Mouse (Mus musculus) lung, embryonic 16.5 days (tissue): ENCODE results near the gene Rnf216. TPM values are rescaled to one million over a fixed set of nuclear protein-coding genes. Genes with fewer than 3 reads are reported as not detected.

Experiments used
- ATAC-seq: fragments of 200-750 bp; cut with Nextera tagmentation; 2 replicates; pipeline ENCODE4 v1.8.0; 2017; ENCODE audit warnings: low read depth, mild to moderate bottlenecking, moderate library complexity
- H3K27ac ChIP-seq: fragments of 300-500 bp; sonication (generic); 2 replicates; pipeline ENCODE4 v1.5.1; 2014; ENCODE audit warnings: mild to moderate bottlenecking, control low read depth, low read length
- H3K27me3 ChIP-seq: fragments of 300-500 bp; sonication (generic); 2 replicates; pipeline ENCODE4 v1.6.1; 2014; ENCODE audit warnings: low read depth, low read length, mixed read lengths; ENCODE audit not compliant: control insufficient read depth, insufficient read depth
- H3K36me3 ChIP-seq: fragments of 300-500 bp; sonication (generic); 2 replicates; pipeline ENCODE4 v1.6.1; 2014; ENCODE audit warnings: low read length; ENCODE audit not compliant: control insufficient read depth, insufficient read depth
- H3K4me1 ChIP-seq: fragments of 300-500 bp; sonication (generic); replicated peaks from 2 replicates; pipeline ENCODE4 v1.6.1; 2014; ENCODE audit warnings: low read length, mixed read lengths; ENCODE audit not compliant: control insufficient read depth, insufficient read depth
- H3K4me2 ChIP-seq: fragments of 300-500 bp; sonication (generic); 2 replicates; pipeline ENCODE4 v1.6.1; 2014; ENCODE audit warnings: low read depth, low read length, control low read depth
- H3K4me3 ChIP-seq: fragments of 300-500 bp; sonication (generic); 2 replicates; pipeline ENCODE4 v1.5.1; 2014; ENCODE audit warnings: mild to moderate bottlenecking, low read length, control low read depth
- H3K9ac ChIP-seq: fragments of 300-500 bp; sonication (generic); 2 replicates; pipeline ENCODE4 v1.6.1; 2014; ENCODE audit warnings: low read length, control low read depth
- H3K9me3 ChIP-seq: fragments of 300-500 bp; sonication (generic); 2 replicates; pipeline ENCODE4 v1.6.1; 2016; ENCODE audit warnings: low read length; ENCODE audit not compliant: control insufficient read depth
- WGBS: fragments of 180-500 bp; shearing (Covaris S2); extraction: QIAGEN DNeasy Blood & Tissue Kit; methylation state at CpG from one replicate; pipeline ENCODE4 v1.1.7; 2014; 5-methylcytosine and 5-hydroxymethylcytosine counted together
- polyA plus RNA-seq: library from polyadenylated mRNA; unstranded; fragments of >200 nt; fragmentation: Nextera tagmentation; extraction: Ambion mirVana; gene quantifications from 2 replicates; pipeline ENCODE4 v1.2.1, GENCODE M21; 2015

Rnf216 gene
- polyA plus RNA-seq, 1 experiment from 2014 or later = 35.9 TPM

DNA sequence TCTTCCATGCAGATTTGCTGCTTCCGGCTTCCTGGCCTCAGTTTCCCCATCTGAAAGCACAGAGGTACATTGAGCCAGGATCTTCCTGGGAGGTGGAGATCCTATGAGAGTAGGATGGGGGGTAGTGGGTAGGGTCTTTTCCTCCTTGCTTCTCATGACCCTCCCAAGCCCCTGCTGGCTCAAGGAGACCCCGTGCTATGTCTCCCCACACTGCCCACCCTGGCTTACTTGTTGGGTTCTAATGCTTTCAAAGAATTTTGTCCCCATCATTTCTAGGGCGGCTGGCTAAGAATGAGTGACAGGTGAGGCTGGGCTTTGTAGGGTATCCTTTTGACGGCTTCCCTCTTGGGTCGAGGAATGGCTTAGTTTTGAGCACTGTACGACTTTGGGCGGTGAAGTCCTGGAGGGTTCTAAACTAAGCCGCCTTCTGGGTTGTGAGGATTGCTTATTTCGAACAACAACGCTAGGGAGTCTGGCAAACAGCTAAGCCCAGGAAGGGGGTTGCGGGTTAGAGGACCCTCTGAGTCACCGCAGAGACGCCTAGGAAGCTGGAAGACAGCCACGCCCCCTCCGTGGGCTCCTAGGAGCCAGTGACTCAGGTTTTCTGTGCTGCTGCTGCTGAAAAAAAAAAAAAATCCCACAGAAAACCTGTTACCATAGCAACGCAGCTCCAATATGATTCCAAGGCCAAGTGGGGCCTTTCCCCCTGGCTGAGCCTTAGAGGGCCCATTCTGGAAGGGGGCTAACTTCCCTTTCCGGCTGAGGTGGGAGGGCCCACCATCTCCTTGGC lies 148.9 kb downstream of the Rnf216 start:
- H3K27ac ChIP-seq = peak overlapping the region; percentile 24; the same call in 1 of the 2 replicates
- H3K4me2 ChIP-seq = peak overlapping the region; percentile 73
- peaks cover 7% of the 10 kb centered on the region; the same call in 1 of the 2 replicates for H3K36me3 ChIP-seq
- no peaks in the 10 kb centered on the region for H3K27me3 ChIP-seq
- peaks cover 30% of the 10 kb centered on the region for H3K4me1 ChIP-seq
- H3K9me3 ChIP-seq = no peaks in the 10 kb centered on the region
- peak overlapping the region; percentile 89 for H3K4me3 ChIP-seq
- H3K9ac ChIP-seq = peak overlapping the region; percentile 92; the same call in 1 of the 2 replicates
- ATAC-seq = no peak
- WGBS = 28% methylated on average over 17 of the region's 17 CpGs

- Histone ChIP-seq H3K36me3 (peaks cover 4% of the 10 kb centered on the region; the same call in 1 of the 2 replicates), H3K27me3 (no peaks in the 10 kb centered on the region), H3K27ac (peak overlapping the region; percentile 98), H3K9me3 (no peaks in the 10 kb centered on the region), H3K4me1 (peaks cover 30% of the 10 kb centered on the region), H3K4me3 (peak overlapping the region; percentile 89), H3K9ac (peak overlapping the region; percentile 92), H3K4me2 (peak overlapping the region; percentile 73)
- 3% methylated on average over 13 of the region's 13 CpGs for WGBS
- no peak for ATAC-seq
Observed at GRCm38 (mm10) chr5:142963003-142963704, 149.6 kb downstream of the Rnf216 start.

- Histone ChIP-seq H3K27ac (peak overlapping the region; percentile 98), H3K4me1 (peaks cover 30% of the 10 kb centered on the region), H3K4me3 (peak overlapping the region; percentile 89), H3K9ac (peak overlapping the region; percentile 92), H3K36me3 (peaks cover 4% of the 10 kb centered on the region; the same call in 1 of the 2 replicates), H3K9me3 (no peaks in the 10 kb centered on the region), H3K27me3 (no peaks in the 10 kb centered on the region), H3K4me2 (peak overlapping the region; percentile 73)
- 4% methylated on average over 11 of the region's 11 CpGs for WGBS
- ATAC-seq = peak; percentile 5; the same call in 1 of the 2 replicates
Observed at GRCm38 (mm10) chr5:142962444-142962961, 150.3 kb downstream of the Rnf216 start.

- no peaks in the 10 kb centered on the region for H3K9me3 ChIP-seq
- peak overlapping the region; percentile 73 for H3K4me2 ChIP-seq
- peak overlapping the region; percentile 89 for H3K4me3 ChIP-seq
- under 1% methylated on average over 43 of the region's 43 CpGs for WGBS
- peaks cover 4% of the 10 kb centered on the region; the same call in 1 of the 2 replicates for H3K36me3 ChIP-seq
- ATAC-seq = peak; percentile 81
- H3K27ac ChIP-seq = peak overlapping the region; percentile 98
- H3K4me1 ChIP-seq = peaks cover 30% of the 10 kb centered on the region
- no peaks in the 10 kb centered on the region for H3K27me3 ChIP-seq
- peak overlapping the region; percentile 92 for H3K9ac ChIP-seq
Observed at GRCm38 (mm10) chr5:142961881-142962443, 150.8 kb downstream of the Rnf216 start.

DNA sequence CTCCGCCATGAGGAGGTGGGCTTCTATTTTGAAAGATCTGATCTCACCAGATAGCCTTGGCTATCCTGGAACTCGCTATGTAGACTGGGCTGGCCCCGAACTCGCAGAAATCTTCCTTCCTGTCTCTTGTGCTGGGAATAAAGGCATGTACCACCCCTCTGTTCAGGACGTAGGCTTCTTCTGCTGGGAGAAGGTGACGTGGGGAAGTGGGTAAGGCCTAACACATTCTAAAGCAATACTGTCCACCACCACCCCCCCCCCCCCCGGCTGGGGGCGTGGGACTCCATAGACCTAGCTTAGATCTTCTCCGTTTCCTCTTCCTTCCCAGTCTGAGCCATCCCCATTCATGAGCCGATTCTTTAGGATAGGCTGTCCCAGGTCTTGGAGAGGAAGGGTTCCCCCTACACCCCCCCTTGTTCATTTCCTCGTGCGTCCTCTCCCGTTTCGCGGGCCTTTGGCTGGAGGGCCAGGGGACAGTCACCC lies 151.4 kb downstream of the Rnf216 start:
- peak; percentile 64 for ATAC-seq
- WGBS = 1% methylated on average over 13 of the region's 15 CpGs
- peak overlapping the region; percentile 73 for H3K4me2 ChIP-seq
- peak overlapping the region; percentile 89 for H3K4me3 ChIP-seq
- peaks cover 4% of the 10 kb centered on the region; the same call in 1 of the 2 replicates for H3K36me3 ChIP-seq
- H3K27me3 ChIP-seq = no peaks in the 10 kb centered on the region
- no peaks in the 10 kb centered on the region for H3K9me3 ChIP-seq
- H3K4me1 ChIP-seq = peaks cover 30% of the 10 kb centered on the region
- H3K9ac ChIP-seq = peak overlapping the region; percentile 92
- peak overlapping the region; percentile 98 for H3K27ac ChIP-seq

- WGBS = under 1% methylated on average over 53 of the region's 59 CpGs
Observed at GRCm38 (mm10) chr5:142960775-142961271, 152.0 kb downstream of the Rnf216 start.

GRCm38 (mm10) chr5:142959576-142960556 lies 152.9 kb downstream of the Rnf216 start, which contains the start of gene Fscn1:
Gene Fscn1 (plus strand): TSS chr5:142960343.
- Histone ChIP-seq H3K9ac (peak within 1 kb of the TSS; percentile 92), H3K9me3 (no peaks in the 10 kb centered on the region), H3K27ac (peak within 1 kb of the TSS; percentile 98), H3K27me3 (no peaks in the 10 kb centered on the region), H3K4me3 (peak within 1 kb of the TSS; percentile 89), H3K36me3 (no peaks in the 10 kb centered on the region), H3K4me2 (peak within 1 kb of the TSS; percentile 73), H3K4me1 (peaks cover 30% of the 10 kb centered on the region)
- ATAC-seq = peak; percentile 72
- 8% methylated on average over 44 of the region's 44 CpGs for WGBS

More at GRCm38 (mm10) chr5:142960775-142961271, 152.0 kb downstream of the Rnf216 start:
- no peak for ATAC-seq
- H3K36me3 ChIP-seq = peaks cover 1% of the 10 kb centered on the region; the same call in 1 of the 2 replicates
- H3K4me2 ChIP-seq = peak overlapping the region; percentile 73
- peak overlapping the region; percentile 98 for H3K27ac ChIP-seq
- H3K4me1 ChIP-seq = peaks cover 30% of the 10 kb centered on the region
- no peaks in the 10 kb centered on the region for H3K27me3 ChIP-seq
- peak overlapping the region; percentile 92 for H3K9ac ChIP-seq
- H3K4me3 ChIP-seq = peak overlapping the region; percentile 89
- no peaks in the 10 kb centered on the region for H3K9me3 ChIP-seq

GRCm38 (mm10) chr5:142959156-142959555 lies 153.6 kb downstream of the Rnf216 start:
- ATAC-seq = no peak
- 78% methylated on average over 4 of the region's 4 CpGs for WGBS
- no peak overlapping the region for H3K4me3 ChIP-seq
- H3K4me1 ChIP-seq = peaks cover 23% of the 10 kb centered on the region
- no peak overlapping the region for H3K9ac ChIP-seq
- H3K4me2 ChIP-seq = no peak overlapping the region
- no peaks in the 10 kb centered on the region for H3K27me3 ChIP-seq
- no peaks in the 10 kb centered on the region for H3K36me3 ChIP-seq
- no peak overlapping the region for H3K27ac ChIP-seq
- no peaks in the 10 kb centered on the region for H3K9me3 ChIP-seq
